Mouse (Mus musculus): ENCODE results near the gene Prcp. TPM values are rescaled to one million over a fixed set of nuclear protein-coding genes. Genes with fewer than 3 reads are reported as not detected.
A peak's percentile ranks its signal among the peaks of the same experiment; 100 is the strongest.
"Not testable (repeated sequence)": the region's sequence is repeated elsewhere in the genome, so short reads cannot be mapped to it uniquely, and the experiment has no call there.

Prcp gene
- total and polyA plus RNA-seq, 2 experiments from 2014 or later, result 12.5 to 20.8 TPM

- H3K9ac ChIP-seq, result no peak overlapping the region
- DNase-seq, result no peak
- TF ChIP-seq CTCF (IDR thresholded peaks at IDR 0.05; ENCODE audit: low read depth), result no peak
- H3K4me1 ChIP-seq (ENCODE audit: insufficient read depth), result no peaks in the 10 kb centered on the region
- no peaks in the 10 kb centered on the region for H3K36me3 ChIP-seq (ENCODE audit: insufficient read depth)
- H3K27ac ChIP-seq (ENCODE audit: low read depth, low read length), result no peak overlapping the region
- no peak overlapping the region for H3K4me3 ChIP-seq (ENCODE audit: low read depth, low read length)
- no peak for ATAC-seq
- H3K4me2 ChIP-seq (ENCODE audit: low read depth), result no peak overlapping the region
- WGBS, result 93% methylated on average over 5 of the region's 5 CpGs
- no peaks in the 10 kb centered on the region for H3K27me3 ChIP-seq (ENCODE audit: insufficient read depth, low read length)
- H3K9me3 ChIP-seq (ENCODE audit: low read length), result no peaks in the 10 kb centered on the region
Observed at GRCm38 (mm10) chr7:92887230-92887629, 13.0 kb downstream of the Prcp start.

- Histone ChIP-seq H3K9ac (no peak overlapping the region), H3K4me3 (ENCODE audit: low read depth, low read length) (no peak overlapping the region), H3K4me1 (ENCODE audit: insufficient read depth) (no peaks in the 10 kb centered on the region), H3K4me2 (ENCODE audit: low read depth) (no peak overlapping the region), H3K36me3 (ENCODE audit: insufficient read depth) (no peaks in the 10 kb centered on the region), H3K9me3 (ENCODE audit: low read length) (no peaks in the 10 kb centered on the region), H3K27me3 (ENCODE audit: insufficient read depth, low read length) (no peaks in the 10 kb centered on the region), H3K27ac (ENCODE audit: low read depth, low read length) (no peak overlapping the region)
- WGBS, result 70% methylated on average over 1 of the region's 1 CpGs
- no peak for DNase-seq
- TF ChIP-seq CTCF (IDR thresholded peaks at IDR 0.05; ENCODE audit: low read depth), result no peak
- ATAC-seq, result no peak
Observed at GRCm38 (mm10) chr7:92890211-92890610, 15.9 kb downstream of the Prcp start.

GRCm38 (mm10) chr7:92890618-92891230, 16.5 kb downstream of the Prcp start:
- no peak overlapping the region for H3K27ac ChIP-seq (ENCODE audit: low read depth, low read length)
- H3K27me3 ChIP-seq (ENCODE audit: insufficient read depth, low read length), result no peaks in the 10 kb centered on the region
- no peaks in the 10 kb centered on the region for H3K36me3 ChIP-seq (ENCODE audit: insufficient read depth)
- no peak overlapping the region for H3K4me3 ChIP-seq (ENCODE audit: low read depth, low read length)
- no peak overlapping the region for H3K9ac ChIP-seq
- no peak for ATAC-seq
- H3K4me2 ChIP-seq (ENCODE audit: low read depth), result no peak overlapping the region
- no peak for DNase-seq
- WGBS, result 40% methylated on average over 4 of the region's 4 CpGs
- no peaks in the 10 kb centered on the region for H3K4me1 ChIP-seq (ENCODE audit: insufficient read depth)
- no peak for TF ChIP-seq CTCF (IDR thresholded peaks at IDR 0.05; ENCODE audit: low read depth)
- no peaks in the 10 kb centered on the region for H3K9me3 ChIP-seq (ENCODE audit: low read length)

- Histone ChIP-seq H3K4me1 (ENCODE audit: insufficient read depth) (no peaks in the 10 kb centered on the region), H3K4me2 (ENCODE audit: low read depth) (no peak overlapping the region), H3K27me3 (ENCODE audit: insufficient read depth, low read length) (no peaks in the 10 kb centered on the region), H3K9ac (no peak overlapping the region), H3K27ac (ENCODE audit: low read depth, low read length) (no peak overlapping the region), H3K4me3 (ENCODE audit: low read depth, low read length) (no peak overlapping the region), H3K36me3 (ENCODE audit: insufficient read depth) (no peaks in the 10 kb centered on the region), H3K9me3 (ENCODE audit: low read length) (no peaks in the 10 kb centered on the region)
- TF ChIP-seq CTCF (IDR thresholded peaks at IDR 0.05; ENCODE audit: low read depth), result peak; percentile 41
- no peak for ATAC-seq
- WGBS, result 47% methylated on average over 3 of the region's 3 CpGs
- no peak for DNase-seq
Observed at GRCm38 (mm10) chr7:92893478-92893877, 19.2 kb downstream of the Prcp start.

- Histone ChIP-seq H3K36me3 (ENCODE audit: insufficient read depth) (no peaks in the 10 kb centered on the region), H3K4me3 (ENCODE audit: low read depth, low read length) (no peak overlapping the region), H3K4me1 (ENCODE audit: insufficient read depth) (no peaks in the 10 kb centered on the region), H3K27ac (ENCODE audit: low read depth, low read length) (no peak overlapping the region), H3K27me3 (ENCODE audit: insufficient read depth, low read length) (no peaks in the 10 kb centered on the region), H3K9me3 (ENCODE audit: low read length) (no peaks in the 10 kb centered on the region), H3K9ac (no peak overlapping the region), H3K4me2 (ENCODE audit: low read depth) (no peak overlapping the region)
- 64% methylated on average over 5 of the region's 5 CpGs for WGBS
- no peak for TF ChIP-seq CTCF (IDR thresholded peaks at IDR 0.05; ENCODE audit: low read depth)
- DNase-seq (no peak), ATAC-seq (no peak)
Observed at GRCm38 (mm10) chr7:92896036-92896435, 21.8 kb downstream of the Prcp start.

DNA sequence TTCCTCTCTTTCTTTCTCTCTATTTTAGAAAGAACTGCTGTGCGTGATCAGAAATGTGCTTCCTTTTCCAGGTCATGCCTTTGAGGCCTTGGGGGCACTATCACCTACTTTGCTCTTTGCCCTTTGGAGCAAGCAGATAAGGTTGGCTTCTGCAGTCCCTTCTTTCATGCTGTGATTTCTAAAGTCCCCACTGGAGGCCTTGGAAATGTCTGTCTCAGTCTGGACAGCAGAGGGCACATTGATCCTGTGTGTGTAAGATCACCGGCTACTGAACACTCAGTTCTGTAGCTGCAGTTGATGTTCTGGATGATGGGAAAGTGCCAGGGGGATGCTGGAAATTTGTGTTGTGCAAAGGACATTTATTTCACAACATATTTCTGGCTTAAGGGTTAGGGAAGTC, 22.8 kb downstream of the Prcp start:
- peak; percentile 62 for TF ChIP-seq CTCF (IDR thresholded peaks at IDR 0.05; ENCODE audit: low read depth)
- Histone ChIP-seq H3K4me1 (ENCODE audit: insufficient read depth) (no peaks in the 10 kb centered on the region), H3K9me3 (ENCODE audit: low read length) (no peaks in the 10 kb centered on the region), H3K36me3 (ENCODE audit: insufficient read depth) (no peaks in the 10 kb centered on the region), H3K4me3 (ENCODE audit: low read depth, low read length) (no peak overlapping the region), H3K9ac (no peak overlapping the region), H3K27me3 (ENCODE audit: insufficient read depth, low read length) (no peaks in the 10 kb centered on the region), H3K4me2 (ENCODE audit: low read depth) (no peak overlapping the region), H3K27ac (ENCODE audit: low read depth, low read length) (no peak overlapping the region)
- DNase-seq (peak; percentile 39), ATAC-seq (no peak)
- WGBS, result 53% methylated on average over 2 of the region's 2 CpGs

- peak; percentile 79 for TF ChIP-seq CTCF (IDR thresholded peaks at IDR 0.05; ENCODE audit: low read depth)
- H3K4me3 ChIP-seq (ENCODE audit: low read depth, low read length), result no peak overlapping the region
- no peak overlapping the region for H3K4me2 ChIP-seq (ENCODE audit: low read depth)
- 38% methylated on average over 7 of the region's 7 CpGs for whole genome bisulfite sequencing
- H3K27me3 ChIP-seq (ENCODE audit: insufficient read depth, low read length), result no peaks in the 10 kb centered on the region
- DNase-seq (peak; percentile 69), ATAC-seq (peak; percentile 86)
- H3K9me3 ChIP-seq (ENCODE audit: low read length), result no peaks in the 10 kb centered on the region
- no peaks in the 10 kb centered on the region for H3K36me3 ChIP-seq (ENCODE audit: insufficient read depth)
- H3K27ac ChIP-seq (ENCODE audit: low read depth, low read length), result no peak overlapping the region
- H3K9ac ChIP-seq, result no peak overlapping the region
- no peaks in the 10 kb centered on the region for H3K4me1 ChIP-seq (ENCODE audit: insufficient read depth)
Observed at GRCm38 (mm10) chr7:92903360-92904038, 29.2 kb downstream of the Prcp start.

GRCm38 (mm10) chr7:92904285-92904684, 30.0 kb downstream of the Prcp start:
- ATAC-seq; H3K9me3 ChIP-seq (ENCODE audit: low read length); H3K4me1 ChIP-seq (ENCODE audit: insufficient read depth); H3K27me3 ChIP-seq (ENCODE audit: insufficient read depth, low read length); H3K9ac ChIP-seq; DNase-seq; H3K4me3 ChIP-seq (ENCODE audit: low read depth, low read length); H3K36me3 ChIP-seq (ENCODE audit: insufficient read depth); H3K4me2 ChIP-seq (ENCODE audit: low read depth); H3K27ac ChIP-seq (ENCODE audit: low read depth, low read length): not testable (repeated sequence)
- 48% methylated on average over 7 of the region's 7 CpGs for WGBS
